Mouse (Mus musculus): ENCODE data around the gene Pced1b.
A peak's percentile ranks its signal among the peaks of the same experiment; 100 is the strongest.

The Pced1b gene

DNA sequence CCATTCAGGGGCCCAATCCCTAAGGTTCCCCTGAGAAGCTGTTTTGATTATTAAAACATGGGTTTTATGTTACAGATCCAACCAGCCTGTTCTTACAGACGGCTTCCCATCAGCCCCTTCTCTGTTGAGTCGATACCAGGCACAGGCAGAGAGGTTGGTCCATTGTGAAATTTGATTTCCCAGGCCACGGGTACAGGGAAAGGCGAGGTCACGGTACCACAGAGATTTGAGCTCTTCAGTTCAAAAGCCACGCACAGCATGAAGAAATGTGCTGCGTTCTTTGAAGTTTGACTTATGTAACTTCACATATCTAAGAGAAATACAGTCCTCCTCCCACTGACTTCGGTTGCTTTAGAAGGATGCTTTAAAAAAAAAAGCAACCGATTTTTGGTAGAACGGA is 39.8 kb downstream of the Pced1b start:
- no peak for DNase-seq (ENCODE audit: low spot score in 2 of 2)

DNA sequence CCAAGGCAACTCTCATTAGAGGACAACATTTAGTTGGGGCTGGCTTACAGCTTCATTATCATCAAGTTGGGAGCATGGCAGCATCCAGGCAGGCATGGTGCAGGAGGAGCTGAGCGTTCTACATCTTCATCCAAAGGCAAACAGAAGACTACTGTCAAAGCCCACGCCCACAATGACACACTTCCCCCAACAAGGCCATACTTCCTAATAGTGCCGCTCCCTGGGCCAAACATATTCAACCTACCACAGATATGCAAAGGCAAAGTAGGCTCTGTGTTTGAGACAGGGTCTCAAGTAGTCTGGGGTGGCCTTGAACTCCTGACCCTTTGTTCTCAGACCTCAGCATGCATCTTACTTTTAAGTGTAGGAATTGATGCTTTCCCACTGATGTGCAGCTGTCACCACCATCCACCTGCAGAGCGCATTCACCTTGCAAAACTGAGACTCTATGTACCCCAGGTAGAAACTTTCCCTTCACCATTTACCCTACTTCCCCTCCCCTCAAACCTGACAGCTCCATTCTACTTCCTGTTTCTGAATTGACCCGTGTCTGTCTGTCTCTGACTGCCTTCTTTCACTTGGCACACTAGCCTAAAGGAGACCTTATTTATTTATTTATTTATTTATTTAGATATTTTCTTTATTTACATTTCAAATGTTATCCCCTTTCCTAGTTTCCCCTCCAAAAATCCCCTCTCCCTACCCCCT is 40.7 kb downstream of the Pced1b start:
- DNase-seq (ENCODE audit: low spot score in 2 of 2), result no peak

GRCm38 (mm10) chr15:97288690-97289089 is 41.8 kb downstream of the Pced1b start:
- DNase-seq (ENCODE audit: low spot score in 2 of 2), result no peak

GRCm38 (mm10) chr15:97289176-97289575 is 42.3 kb downstream of the Pced1b start:
- DNase-seq (ENCODE audit: low spot score in 2 of 2), result no peak

GRCm38 (mm10) chr15:97290351-97290750 is 43.4 kb downstream of the Pced1b start:
- DNase-seq (ENCODE audit: low spot score in 2 of 2), result no peak

- peak in 1 of 2 experiments; percentile 56 for DNase-seq (ENCODE audit: low spot score in 2 of 2)
Observed at GRCm38 (mm10) chr15:97291291-97292050, 44.6 kb downstream of the Pced1b start.

GRCm38 (mm10) chr15:97307935-97308334 is 61.0 kb downstream of the Pced1b start:
- DNase-seq (ENCODE audit: low spot score in 2 of 2), result no peak

DNA sequence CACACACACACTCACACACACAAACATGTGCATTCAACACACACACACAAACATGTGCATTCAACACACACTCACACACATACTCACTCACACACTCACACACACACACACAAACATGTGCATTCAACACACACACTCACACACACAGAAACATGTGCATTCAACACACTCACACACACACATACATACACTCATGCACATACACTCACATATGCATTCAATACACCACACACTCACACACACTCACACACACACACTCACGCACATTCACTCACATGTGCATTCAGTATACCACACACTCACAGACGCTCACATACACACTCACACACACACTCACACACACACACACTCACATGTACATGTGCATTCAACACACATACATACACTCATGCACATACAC is 62.6 kb downstream of the Pced1b start:
- DNase-seq (ENCODE audit: low spot score in 2 of 2), result no peak

DNA sequence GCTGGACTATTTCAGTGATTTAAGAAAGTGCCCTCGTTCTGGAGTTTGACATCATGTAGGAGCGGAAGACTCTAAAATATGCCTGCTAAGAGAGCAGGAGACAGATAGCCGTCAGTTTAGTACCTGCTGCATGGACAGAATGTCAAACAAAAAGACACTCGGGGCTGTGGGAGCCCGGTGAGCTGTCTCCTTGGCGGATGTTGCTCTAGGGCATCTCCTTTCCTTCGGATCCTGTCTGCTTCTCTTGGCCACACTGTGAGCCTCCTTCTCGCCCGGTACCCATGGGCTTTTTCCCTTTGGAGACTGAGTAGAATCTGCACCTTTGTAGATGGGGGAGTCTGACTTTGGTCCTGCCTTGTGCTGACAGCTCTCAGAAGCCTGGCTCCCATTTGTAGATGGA is 63.3 kb downstream of the Pced1b start:
- no peak for DNase-seq (ENCODE audit: low spot score in 2 of 2)

- DNase-seq (ENCODE audit: low spot score in 2 of 2), result no peak
Observed at GRCm38 (mm10) chr15:97311211-97311610, 64.3 kb downstream of the Pced1b start.

- DNase-seq (ENCODE audit: low spot score in 2 of 2), result no peak
Observed at GRCm38 (mm10) chr15:97311937-97312336, 65.0 kb downstream of the Pced1b start.

DNA sequence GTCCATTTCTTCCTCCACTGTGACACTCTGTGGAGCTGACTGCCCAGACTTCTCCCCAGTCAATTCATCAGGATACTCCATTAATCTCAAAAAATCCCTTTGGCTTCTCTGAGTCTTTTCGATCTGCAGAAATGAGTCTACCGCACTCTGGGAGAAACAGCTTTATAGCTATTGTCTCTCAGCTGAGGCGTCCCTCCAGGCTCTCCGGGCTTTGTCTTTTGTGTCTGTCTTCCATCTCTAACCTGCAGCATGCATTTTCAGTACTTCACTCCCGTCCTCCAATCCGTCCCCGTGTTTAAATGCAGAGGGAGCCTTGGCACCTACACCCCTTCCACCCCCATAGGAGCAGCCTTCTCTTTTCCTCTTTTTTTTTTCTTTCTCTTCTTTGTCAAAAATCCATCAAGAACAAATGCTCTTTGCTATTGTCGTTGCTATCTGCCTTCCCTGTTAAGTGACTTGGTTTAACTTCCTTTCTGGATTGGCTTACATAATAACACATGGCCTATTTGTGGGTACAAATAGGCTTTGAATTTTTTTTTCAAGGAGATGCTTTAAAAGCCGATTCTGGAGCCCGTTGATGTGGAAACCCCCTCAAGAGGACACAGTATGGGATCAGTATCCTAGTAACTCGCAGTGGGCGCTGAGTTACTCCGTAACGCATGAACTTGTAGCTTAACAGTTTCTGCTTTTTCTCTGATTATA is 68.0 kb downstream of the Pced1b start:
- DNase-seq (ENCODE audit: low spot score in 2 of 2), result no peak

DNA sequence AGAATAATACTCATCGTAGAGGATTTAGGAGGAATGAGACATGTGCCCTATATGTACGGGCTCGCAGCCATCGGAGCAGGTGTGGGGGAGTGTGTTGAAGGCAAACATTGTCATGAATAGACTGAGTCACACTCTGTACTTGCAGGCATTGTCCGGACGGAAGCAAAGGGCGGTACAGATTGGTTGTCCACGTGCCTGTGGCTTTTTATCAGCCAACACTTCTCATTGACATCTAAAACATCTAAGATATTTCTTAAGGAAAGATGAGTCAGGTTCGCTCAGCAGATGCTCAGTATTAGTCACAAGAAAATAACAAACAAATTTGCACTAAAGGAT is 68.5 kb downstream of the Pced1b start:
- peak in 1 of 2 experiments; percentile 10 for DNase-seq (ENCODE audit: low spot score in 2 of 2)

DNA sequence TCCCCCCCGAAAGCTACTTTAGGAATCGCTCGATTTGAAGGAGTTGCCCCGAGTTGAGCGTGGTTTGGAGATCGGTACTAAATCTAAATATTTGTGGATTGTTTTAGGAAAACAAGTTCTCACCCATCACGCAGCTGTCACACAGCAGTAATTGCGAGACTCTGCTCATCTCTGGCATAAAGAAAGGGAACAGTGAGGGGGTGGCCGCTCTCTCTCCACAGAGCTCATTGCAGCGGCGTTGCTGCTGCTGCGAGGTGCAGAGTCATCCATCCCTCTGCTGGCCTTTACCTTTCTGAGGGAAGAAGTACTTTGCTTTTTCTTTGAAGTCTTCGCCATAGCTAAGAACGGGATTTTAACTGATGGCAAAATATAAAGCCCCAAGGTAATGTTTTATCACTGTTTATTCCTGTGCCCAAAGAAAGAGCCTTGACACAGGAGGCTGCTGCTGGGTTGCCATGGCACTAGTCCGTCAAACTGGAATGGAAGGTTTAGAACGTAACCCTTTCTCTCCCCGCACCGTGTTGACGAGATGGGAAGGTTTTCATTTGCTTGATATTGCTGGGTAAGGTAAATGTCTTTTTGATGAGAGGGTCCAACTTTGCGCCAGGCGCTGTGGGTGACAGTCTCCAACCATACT is 71.6 kb downstream of the Pced1b start:
- no peak for DNase-seq (ENCODE audit: low spot score in 2 of 2)

- DNase-seq (ENCODE audit: low spot score in 2 of 2), result no peak
Observed at GRCm38 (mm10) chr15:97322821-97323220, 75.9 kb downstream of the Pced1b start.

- DNase-seq (ENCODE audit: low spot score in 2 of 2), result no peak
Observed at GRCm38 (mm10) chr15:97323466-97323865, 76.6 kb downstream of the Pced1b start.

DNA sequence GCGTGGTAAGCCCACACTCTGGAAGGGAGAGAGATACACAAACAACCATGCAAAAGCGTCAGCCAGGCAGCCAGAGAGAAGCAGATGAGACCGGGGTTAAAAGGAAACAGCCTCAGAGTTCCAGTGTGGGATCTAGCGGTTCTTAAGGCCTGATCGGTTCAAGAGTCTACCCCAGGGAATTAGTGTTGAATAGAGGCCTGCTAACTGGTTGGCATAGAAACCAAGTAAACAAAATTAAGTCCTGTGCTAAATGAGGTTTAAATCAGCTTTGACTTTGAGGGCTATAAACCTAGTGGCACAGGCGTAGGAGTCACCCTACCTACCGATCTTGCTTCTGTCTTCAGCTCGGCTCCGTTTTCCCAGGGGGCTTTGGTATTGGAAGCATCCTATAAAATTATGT is 77.4 kb downstream of the Pced1b start:
- DNase-seq (ENCODE audit: low spot score in 2 of 2), result no peak

- DNase-seq (ENCODE audit: low spot score in 2 of 2), result no peak
Observed at GRCm38 (mm10) chr15:97327500-97328081, 80.7 kb downstream of the Pced1b start.

DNA sequence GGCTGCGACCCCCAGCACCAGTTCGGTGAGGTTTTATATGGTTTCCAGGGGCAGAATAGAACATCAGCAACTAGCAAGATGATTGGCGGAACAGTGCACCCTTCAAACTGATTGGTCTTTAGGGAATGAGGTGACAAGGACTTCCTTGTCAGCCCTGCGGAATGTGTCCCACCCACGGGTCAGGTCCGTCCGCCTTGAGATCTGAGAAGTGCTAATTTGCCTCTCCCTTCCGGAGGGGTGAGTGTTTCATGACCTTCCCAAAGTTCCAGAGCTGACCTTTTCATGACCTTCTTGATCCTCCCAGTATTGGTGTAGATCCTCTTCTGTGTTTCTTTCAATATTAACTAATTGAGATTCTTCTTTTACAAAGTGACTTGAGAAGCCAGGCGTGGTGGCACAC is 85.7 kb downstream of the Pced1b start:
- DNase-seq (ENCODE audit: low spot score in 2 of 2), result no peak

GRCm38 (mm10) chr15:97337636-97338352 is 90.9 kb downstream of the Pced1b start:
- no peak for DNase-seq (ENCODE audit: low spot score in 2 of 2)

- no peak for DNase-seq (ENCODE audit: low spot score in 2 of 2)
Observed at GRCm38 (mm10) chr15:97338377-97339060, 91.6 kb downstream of the Pced1b start.
